Mouse (Mus musculus) kidney, adult 18-20 months (tissue): ENCODE results near the gene Cabin1.

Experiments used
- DNase-seq: peaks from one replicate; pipeline ENCODE4 v3.0.0; 2021

Cabin1 gene

DNA sequence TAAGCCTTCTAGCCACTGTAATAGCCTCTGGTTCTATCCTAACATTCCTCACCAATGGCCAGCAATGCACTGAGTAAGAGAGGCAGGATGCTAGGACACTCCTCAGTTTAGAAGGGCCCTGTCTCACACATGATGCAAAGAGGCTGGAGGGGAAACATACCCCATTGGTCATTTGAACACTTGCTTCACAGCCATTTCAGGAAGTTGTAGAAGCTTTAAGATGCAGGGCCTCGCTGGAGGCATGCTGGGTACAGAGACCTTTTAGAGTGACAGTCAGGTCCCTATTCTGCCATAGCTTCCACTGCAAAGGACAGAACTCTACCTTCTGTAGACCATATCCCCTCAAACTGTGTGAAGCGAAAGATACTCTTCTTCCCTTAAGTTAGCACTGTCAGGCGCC lies 66.4 kb downstream of the Cabin1 start:
- no peak for DNase-seq

- DNase-seq, result no peak
These were observed 67.4 kb downstream of the Cabin1 start for GRCm38 (mm10) chr10:75696597-75697355.

DNA sequence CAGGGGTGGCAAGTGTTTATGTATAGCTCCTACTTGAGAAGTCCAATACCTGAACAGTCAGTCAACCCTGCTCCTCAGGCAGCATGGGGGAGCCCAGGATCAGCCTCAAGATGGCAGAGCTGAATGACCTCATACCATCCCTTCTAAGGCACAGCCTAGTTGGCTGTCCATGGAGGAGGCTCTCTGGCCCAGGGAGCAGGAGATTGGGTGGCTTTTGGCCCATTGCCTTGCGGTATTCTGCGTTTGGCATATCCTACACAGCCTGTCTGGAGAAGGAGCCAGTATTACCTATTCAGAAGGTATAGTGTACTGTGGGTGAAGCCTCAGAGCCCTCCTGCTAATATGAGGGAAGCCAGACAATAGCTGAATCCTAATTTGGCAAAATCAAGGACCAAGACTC lies 68.6 kb downstream of the Cabin1 start:
- DNase-seq, result no peak

DNA sequence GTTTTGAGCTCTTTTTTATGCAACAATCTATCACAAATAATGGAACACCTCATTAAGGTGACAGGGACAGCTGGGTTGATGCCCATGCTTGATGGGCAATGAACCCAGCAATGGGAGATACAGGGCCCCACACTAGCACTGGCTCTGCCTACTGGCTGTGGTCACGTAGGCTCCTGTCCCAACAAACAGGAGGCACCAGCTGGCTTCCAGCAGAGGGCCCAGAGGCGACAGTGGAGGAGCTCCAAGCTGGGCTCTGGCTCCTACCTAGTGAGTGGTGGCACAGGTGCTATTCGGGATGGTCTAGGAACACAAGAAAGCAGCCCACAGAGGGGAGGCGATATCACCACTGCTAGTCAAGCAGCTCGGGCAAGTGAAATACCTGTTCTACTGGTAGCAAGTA lies 69.1 kb downstream of the Cabin1 start:
- no peak for DNase-seq

- DNase-seq, result no peak
These were observed 69.6 kb downstream of the Cabin1 start for GRCm38 (mm10) chr10:75694567-75694966.

- DNase-seq, result no peak
These were observed 70.5 kb downstream of the Cabin1 start for GRCm38 (mm10) chr10:75693451-75694233.

DNA sequence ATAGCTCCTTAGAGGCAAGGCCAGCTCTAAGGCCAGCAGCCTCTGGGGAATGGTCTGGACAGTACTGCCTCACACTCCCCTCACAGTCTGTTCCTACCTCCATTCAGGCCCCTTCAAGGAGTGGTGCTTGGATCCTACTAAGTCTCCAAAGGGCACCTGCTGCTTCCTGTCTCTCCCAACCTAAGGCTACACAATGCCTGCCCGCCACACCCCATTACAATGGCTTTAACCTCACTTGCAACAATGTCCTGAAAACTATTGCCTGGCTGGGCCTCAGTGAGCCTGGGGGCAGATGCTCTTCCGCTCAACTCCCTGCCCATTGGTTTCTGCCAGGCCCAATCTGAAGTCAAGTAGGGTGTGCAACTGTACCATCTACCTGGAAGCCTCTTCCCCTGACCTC lies 75.5 kb downstream of the Cabin1 start:
- no peak for DNase-seq

GRCm38 (mm10) chr10:75686724-75687123 lies 77.4 kb downstream of the Cabin1 start:
- DNase-seq, result no peak

DNA sequence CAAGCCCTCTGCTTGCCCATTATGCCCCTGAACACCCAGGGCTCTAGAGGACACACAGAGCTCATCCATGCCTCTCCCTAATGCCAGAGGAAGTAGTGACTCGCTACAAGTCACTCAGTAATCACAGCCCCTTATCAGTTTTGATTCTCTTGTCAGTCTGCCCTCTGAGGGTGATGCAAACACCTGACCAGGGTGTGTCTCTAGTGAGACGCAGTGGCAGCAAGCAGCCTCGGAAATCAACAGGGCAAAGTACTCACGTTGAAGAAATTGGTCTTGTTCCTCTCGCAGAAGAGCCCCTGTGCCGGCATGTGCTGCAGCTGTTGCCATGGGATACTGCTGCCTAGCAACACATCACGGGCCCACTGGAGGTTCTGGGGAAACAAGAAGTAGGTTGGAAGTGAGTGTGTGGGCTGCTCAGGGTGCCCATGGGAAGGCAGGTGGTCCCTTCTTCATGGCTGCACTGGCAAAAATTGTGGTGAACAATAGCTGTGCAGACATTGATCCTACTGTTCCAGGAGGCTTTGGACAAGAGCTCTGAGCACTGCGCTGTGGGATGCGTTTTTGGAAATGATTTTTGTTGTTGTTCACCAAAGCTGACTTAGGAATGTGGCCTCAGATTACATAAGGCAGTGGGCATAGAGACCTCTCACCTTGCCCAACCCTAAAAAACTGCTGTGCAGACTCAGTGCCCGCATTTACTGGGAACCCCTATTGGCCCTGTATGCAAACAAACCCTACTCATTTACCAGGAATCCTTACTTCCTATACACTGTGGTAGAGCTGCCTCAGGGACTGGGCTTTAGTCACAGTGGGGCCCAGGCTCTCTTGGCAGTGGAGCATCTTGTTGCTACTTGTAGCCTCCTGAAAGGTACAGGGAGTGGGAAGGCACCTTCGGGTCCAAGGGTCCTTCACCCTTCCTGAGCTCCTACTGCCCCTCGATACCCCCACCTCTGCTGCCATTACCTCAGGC lies 79.8 kb downstream of the Cabin1 start:
- no peak for DNase-seq

GRCm38 (mm10) chr10:75680574-75681001 lies 83.6 kb downstream of the Cabin1 start:
- DNase-seq, result no peak

DNA sequence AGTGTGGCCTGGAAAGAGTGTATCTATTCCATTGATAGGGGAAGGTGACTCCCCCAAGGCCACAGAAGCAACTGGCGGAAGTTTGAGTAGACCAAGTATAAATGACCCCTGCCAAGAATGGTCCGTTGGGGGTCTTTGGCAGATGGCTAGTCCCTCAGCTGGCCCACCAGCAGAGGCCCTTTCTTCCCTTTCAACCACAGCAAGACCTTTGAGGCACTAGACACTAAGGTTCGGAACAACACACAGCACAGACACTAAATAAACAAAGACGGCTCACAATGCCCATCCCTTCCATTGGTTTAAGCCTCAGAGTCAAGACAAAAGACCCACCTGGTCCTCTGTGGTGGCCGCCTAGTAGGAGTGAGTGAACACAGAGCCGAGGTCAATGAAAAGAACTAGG lies 84.9 kb downstream of the Cabin1 start:
- no peak for DNase-seq

DNA sequence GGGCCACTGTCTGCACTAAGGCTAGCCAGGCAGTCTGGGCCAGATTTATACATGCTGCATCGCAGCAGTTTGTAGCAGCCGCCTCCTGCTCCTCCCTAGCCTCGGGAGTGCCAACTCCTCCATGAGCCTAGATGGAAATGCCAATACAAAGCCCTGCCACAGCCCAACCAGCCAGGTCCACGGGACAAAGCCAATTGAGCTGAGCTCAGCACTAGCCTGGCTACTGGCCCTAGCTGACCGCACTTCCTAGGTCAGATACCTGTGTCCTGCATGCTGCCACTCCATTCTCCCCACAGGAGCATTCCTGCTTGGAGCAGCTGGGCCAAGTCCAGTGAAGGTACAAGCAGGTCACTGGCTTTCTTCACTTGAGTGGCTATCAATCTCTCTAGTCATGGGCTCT lies 86.2 kb downstream of the Cabin1 start:
- peak; percentile 38 for DNase-seq

DNA sequence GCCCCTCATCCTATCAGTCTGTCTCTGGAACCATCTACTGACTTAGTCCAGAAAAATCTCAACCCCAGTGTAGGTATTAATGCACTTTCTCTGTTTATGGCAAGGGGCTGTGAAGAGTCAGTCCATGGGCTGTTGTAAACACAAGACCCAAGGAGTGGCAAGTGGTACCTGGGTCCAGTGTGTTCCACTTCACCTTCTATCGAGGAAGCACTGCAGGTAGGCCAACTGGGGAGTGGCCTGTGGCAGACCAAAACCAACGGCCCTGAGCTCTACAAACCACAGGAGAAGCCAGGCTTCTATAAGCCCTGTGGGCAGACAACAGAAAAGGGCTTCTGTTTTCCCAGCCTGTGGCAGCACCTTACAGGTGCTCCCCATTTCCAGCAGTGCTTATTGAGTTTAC lies 86.6 kb downstream of the Cabin1 start:
- no peak for DNase-seq

- DNase-seq, result no peak
These were observed 87.1 kb downstream of the Cabin1 start for GRCm38 (mm10) chr10:75676819-75677565.

DNA sequence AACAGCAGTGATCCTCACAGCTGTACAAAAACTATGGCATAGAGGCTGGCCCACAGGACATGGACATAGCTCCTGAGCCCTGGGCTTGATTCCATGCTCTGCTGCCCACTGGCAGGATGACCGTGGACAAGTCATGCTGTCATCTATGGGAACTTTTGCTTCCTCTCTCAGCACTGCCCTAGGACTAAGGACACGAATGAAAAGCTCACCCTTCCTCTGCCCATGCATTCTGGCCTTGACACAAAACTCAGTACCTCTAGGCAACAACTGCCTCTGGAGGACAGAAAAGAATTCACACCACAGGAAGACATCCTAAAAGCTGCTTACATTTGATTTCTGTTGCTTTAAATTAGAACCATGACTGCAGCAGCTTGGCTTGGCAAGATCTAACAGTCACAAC lies 87.9 kb downstream of the Cabin1 start:
- no peak for DNase-seq

- DNase-seq, result no peak
These were observed 88.5 kb downstream of the Cabin1 start for GRCm38 (mm10) chr10:75675594-75675993.

DNA sequence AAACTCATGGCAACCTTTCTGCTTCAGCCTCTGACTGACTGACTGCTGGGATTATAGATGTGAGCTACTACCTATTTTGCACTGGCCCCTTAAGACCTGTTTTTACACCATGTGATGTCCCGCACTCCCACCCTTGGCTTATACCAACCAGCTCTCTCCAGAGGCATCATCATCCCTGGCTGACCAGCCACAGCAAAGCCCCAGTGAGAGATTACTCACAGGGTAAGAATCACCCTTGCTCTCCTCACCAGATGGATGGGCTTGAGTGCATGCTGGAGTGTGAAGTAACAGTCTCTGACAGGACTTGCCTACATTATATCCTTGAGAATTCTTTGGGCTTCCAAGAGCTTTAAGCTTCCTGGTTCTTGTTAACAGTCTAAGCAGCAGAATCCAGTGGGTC lies 94.2 kb downstream of the Cabin1 start:
- DNase-seq, result no peak

DNA sequence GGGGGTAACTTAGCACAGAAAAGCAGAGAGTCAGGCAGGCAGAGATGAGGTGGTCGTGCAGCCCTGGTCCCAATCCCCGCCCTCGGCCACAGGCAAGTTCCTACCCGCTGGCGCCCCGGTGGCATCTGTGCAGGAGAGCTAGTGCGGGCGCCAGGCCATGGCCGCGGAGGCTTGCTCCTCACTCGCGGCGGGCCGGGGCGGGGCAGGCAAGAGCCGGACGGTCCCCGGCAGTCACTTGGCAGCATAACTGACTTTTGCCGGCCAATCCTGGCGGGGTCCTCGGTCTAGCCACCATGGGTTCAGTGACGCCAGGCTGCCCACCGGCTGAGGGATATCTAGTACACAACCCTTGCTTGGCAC lies 96.2 kb downstream of the Cabin1 start:
- peak; percentile 73 for DNase-seq

DNA sequence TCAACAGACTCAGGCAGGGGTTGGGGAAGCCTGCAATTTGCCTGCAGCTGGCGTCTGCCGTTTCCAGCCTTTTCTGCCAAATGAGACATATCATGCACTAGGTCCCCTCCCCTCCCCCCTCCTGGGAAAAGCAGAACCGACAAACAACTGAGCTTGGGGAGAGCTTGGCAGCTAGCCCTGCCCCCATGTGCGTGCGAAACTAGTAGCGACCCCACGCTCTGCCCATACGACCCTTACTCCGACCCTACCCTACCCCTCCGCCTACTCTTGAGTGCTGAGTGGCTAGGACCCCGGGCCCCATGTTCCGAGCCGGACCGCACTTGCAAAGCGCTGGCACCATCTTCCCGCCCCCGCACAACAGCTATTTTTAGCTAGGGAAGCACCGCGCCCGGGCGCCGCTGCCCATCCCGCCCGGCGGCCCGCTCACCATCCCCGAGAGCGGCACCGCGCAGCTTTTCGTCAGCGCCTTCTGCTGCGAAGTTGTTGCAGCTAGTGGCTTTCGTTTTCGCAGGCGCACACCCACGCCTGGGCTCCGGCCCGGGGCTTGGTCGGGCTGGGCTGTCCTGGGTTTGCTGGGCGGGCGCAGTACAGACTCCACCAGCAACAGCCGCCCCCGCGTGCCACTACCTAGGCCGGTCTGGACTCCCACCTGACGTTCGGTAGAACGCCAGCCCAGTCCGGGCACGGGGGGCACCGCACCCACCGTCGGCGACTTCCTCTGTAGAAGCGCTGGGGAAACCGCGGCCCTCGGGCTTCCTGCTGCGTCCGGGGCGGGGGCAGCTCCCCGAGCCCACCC lies 96.8 kb downstream of the Cabin1 start:
- DNase-seq, result peak; percentile 62

DNA sequence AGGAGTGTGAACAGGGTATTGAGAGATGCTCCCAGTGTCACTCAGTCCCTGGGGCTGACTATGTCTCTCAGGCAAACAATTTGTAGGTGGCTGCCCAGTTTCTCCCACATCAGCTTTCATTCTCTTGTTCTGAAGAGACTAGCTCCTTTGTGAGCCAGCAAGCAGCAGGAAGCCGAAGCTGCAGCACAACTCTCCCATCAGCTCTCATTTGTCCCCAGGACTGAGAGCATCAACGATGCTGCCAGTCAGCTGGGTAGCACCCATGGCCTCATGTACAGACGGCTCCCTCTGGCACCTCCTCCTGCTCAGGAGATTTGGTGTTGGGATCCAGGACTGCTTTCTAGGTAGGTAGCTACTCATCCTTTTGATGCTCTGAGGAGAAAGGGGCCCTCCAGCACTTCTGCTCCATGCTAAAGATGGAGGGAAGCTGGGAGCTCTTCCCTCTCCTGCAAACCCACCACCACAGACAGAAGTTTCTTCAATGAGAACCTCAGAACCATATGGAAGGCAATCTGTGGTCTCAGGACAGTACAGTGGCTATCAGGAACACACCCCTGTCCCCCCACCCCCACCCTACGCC lies 97.6 kb downstream of the Cabin1 start:
- DNase-seq, result no peak

GRCm38 (mm10) chr10:75664673-75665270 lies 99.4 kb downstream of the Cabin1 start:
- DNase-seq, result no peak
